Mouse (Mus musculus) megakaryocyte-erythroid progenitor cell, adult 5-6 weeks (primary cell): ENCODE data around the gene Siglece. TPM values are rescaled to one million over a fixed set of nuclear protein-coding genes. Genes with fewer than 3 reads are reported as not detected.
A peak's percentile ranks its signal among the peaks of the same experiment; 100 is the strongest.
"Not testable (repeated sequence)": the region's sequence is repeated elsewhere in the genome, so short reads cannot be mapped to it uniquely, and the experiment has no call there.

Experiments
- ATAC-seq: replicated peaks from 2 replicates; pipeline ENCODE4 v1.8.0; 2016; ENCODE audit warnings: mild to moderate bottlenecking, inconsistent platforms; ENCODE audit not compliant: severe bottlenecking, poor library complexity, low FRiP score, low TSS enrichment
- total RNA-seq, 2 experiments: library from RNA; stranded (forward) in 1 of 2; stranded (reverse) in 1 of 2; fragments of 200-1000, 215-1000 nt in 1 of 2; fragments of >200 nt in 1 of 2; fragmentation: Nextera tagmentation in 1 of 2; gene quantifications; 2 replicates each; pipeline ENCODE4 v1.2.3; 2014 to 2017

Siglece gene
- total RNA-seq (2014; fragmentation: Nextera tagmentation), result 0.84 TPM in 1 of 2 replicates, not detected in the other
- total RNA-seq (2017), result 2.2 TPM in 1 of 2 replicates, not detected in the other

DNA sequence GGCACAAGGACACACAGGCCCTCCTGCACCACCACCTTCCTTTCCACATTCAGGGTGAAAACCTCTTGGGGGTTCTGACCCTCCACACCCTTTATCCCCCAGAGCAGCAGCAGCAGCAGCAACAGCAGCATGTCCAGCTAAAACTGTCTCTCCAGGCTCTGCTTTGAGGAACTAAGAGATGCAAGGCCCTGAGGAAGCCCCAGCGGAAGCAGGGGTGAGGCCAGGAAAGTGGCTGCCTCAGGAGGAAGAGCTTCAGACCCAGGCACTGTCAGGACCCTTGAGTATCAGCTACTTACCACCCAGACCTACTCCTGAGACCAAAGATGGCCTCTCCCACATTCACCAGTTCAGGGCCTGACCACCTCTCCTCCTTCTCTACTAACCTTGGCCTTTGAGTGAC lies at the start of gene Siglece:
TSS of gene Siglece (minus strand) at position 160 of the 400 bp plus-strand sequence.
- no peak for ATAC-seq

DNA sequence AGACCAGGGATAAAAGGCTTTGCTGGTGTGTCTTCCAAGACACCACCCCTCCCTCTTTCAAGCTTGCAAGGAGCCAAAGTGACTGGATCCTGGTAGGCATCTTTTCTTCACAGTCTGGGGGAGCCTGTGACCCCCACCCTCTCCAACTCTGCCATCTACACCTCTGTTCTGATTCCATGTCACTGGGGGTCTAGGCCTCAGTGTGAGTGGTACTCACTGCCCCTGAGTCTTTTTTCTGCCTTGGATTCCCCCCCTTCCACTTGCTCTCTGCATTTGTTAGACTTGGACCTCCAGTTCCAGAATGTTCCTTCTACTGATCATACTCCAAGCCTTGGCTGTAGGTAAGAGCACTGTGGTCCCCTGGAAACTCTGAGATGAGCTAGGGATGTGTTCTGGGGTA lies 30.2 kb upstream of the Siglece start, which contains the start of gene Klk14:
TSS of gene Klk14 (plus strand) at position 301 of the 400 bp plus-strand sequence.
- no peak for ATAC-seq

DNA sequence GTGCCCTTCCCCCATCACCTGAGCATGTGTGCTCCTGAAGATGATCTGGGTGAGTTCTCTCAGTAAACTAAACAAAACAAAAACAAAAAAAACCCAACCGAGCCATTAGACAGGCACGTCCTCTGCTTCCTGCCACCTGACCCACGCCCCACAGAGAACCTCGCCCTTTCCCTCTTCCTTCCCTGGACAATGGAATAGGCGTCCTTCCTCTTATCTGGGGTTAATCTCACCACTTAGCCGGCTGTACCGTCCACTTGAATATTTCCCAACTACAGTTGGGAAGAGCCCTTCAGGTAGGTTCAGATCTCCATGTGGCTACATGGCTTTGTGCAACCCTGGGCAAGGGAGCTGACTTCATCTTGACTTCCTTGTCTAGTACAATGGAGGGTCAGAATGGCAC lies 25.1 kb upstream of the Siglece start:
- ATAC-seq, result no peak

DNA sequence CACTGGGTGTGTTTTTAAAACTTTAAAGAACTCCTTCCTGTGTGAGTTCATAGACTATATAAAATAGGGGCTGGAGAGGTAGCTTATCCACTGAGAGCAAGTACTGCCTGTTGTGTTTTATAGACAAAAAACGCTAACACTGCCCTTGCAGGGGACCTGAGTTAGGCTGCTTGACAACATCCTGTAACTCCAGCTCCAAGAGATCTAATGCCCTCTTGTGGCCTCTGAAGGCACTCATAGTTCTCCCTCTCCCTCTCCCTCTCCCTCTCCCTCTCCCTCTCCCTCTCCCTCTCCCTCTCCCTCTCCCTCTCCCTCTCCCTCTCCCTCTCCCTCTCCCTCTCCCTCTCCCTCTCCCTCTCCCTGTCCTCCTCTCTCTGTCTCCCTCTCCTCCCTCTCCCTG lies 22.6 kb upstream of the Siglece start:
- not testable (repeated sequence) for ATAC-seq

DNA sequence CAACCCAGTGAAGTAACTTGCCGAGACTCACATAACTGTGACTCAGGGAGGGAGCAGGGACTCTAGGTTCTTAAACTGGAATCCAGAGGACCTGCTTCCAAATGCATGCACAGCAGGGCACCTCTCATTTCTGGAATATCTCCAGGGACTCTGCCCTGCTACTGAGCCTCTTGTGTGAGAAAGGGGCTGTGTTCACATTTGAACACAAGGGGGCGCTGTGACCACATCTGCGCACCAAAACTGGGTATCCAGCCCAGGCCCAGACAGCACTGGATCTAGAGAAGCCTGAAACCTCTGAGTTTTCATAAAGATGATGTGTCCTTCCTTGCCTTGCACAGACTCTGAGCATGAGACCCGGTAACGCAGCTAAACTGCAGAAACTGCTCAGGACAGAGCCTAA lies 21.0 kb upstream of the Siglece start:
- ATAC-seq, result peak; percentile 70; the same call in 1 of the 2 replicates

DNA sequence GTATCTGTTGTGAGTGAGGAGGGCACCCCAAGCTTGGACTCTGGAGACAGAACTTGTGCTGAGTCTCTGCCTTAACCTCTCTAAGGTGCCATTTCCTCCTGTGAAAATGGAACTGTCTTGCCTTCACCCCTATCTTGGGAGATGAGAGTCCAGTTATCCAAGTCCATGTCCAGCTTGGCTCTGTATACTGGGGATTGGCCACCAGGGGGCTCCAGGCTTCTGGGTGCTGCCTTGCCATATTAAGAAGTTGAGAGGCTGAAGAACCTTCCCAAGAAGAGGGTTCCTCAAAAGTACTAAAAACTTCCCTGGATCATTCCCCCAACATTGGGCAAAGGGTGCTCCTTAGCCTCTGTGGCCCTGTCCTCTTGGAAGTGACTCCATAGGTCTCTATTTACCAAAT lies 18.6 kb upstream of the Siglece start:
- ATAC-seq, result 0 out of 2 replicates have a peak, but pooled peaks have one; percentile 56

DNA sequence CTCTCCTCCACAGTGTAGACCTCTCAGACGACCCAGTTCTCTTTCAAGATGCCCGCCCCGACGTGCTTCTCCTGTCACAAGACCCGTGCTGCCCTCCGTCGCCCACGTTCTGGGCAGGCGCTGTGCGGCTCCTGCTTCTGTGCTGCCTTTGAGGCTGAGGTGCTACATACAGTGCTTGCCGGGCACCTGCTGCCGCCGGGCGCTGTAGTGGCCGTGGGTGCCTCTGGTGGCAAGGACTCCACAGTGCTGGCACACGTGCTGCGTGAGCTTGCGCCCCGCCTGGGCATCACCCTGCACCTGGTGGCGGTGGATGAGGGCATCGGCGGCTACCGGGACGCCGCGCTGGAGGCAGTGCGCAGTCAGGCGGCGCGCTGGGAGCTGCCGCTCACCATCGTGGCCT lies 15.1 kb upstream of the Siglece start:
- ATAC-seq, result no peak

DNA sequence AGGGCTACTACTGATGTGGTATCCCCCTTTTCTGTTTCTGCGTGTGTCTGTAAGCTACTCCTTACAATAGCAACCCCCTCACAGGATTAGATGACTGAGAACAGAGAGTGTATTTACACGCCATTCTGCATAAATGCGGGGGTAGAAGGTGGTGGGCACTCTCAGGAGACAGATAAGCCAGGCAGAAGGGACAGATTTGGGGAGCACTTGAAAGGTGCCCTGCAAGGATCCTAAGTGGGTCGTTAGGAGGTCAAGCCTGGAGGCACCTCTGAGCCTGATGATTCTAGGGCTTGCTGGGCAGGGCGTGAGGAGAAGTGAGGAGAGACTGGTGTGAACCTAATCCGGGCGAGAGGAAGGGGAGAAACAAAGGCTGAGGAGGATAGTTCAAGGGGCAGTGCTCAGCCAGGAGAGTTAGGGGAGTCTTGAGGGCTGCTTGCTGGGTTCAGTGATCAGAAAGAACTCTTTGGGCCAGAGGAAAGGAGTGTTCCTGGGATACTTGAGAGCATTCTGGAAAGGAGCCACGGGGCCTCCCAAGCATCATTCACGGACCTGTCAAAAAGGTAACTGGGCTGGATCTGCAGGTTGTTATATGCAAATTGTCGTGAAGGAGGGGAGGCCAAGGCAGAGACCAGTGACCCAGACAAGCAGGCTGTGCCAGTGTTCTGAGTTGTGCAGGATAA lies 12.8 kb upstream of the Siglece start:
- peak; percentile 12 for ATAC-seq

DNA sequence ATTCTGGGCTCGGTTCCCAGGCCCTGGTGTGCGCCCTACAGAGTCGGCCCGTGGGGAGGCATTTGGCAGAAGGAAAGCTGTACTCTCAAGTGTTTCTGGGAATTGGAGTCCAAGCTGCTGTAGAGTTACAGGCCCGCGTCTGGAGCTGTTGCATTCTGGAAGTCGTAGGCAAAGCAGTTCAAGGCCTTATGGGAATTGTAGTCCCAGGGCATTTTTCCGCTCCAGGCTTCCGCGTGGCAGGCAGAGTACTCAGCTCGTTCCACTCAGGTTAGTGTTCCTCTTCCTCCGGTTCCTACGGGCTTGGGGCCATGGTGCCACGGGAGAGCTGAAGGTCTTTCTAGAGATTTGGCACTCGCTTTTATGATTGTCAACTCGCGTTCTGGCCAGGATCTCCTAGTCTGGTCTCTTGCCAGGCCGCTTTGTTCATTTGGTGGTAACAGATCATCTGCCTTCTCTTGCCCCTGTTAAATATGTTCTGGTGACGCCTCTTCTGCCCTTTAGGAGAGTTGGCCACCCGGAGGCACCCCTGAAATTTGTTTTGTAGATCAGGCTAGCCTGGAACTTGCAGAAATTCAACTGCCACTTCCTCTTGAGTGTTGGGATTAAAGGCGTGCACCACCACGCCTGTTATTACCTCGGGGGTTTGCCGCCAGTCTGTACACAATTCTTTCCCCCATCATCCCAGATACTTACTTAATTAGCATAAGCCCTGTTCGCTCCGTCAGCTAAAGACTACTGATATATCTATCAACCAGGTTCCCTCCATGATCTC lies 12.0 kb upstream of the Siglece start, which contains the start of gene Ctu1:
TSS of gene Ctu1 (plus strand) at position 208 of the 772 bp plus-strand sequence.
- ATAC-seq, result peak; percentile 98

DNA sequence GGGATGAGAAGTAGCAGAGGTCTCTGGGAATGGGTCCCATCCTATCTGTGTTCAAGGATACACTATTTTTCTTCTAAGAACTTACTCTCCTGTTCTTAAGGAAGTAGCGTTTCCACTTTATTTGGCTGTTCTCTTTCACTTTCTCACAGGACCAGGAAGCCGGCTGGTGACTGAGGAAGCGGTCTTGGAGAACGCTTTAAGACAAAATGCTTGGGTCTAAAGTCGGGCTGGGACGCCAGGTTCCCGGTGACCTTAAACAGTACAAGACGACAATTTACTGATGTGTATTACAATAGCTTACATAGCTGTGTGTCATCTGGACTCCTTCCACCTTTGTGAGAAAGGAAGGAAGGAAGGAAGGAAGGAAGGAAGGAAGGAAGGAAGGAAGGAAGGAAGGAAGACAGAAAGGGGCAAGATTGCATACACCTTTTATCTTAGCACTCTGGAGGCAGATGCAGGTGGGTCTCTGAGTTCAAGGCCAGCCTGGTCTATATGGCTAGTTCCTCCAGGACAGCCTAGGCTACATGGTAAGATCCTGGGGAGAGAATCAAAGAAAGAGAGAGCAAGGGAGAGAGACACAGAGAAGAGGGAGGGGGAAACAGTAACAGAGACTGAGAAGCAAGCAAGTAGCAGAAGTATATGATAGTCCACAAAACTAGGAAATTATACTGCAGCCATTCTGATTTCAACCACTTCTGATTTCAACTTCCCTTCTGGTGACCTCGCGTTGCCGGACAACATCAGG lies 11.3 kb upstream of the Siglece start:
- ATAC-seq, result no peak; the same call in 1 of the 2 replicates

DNA sequence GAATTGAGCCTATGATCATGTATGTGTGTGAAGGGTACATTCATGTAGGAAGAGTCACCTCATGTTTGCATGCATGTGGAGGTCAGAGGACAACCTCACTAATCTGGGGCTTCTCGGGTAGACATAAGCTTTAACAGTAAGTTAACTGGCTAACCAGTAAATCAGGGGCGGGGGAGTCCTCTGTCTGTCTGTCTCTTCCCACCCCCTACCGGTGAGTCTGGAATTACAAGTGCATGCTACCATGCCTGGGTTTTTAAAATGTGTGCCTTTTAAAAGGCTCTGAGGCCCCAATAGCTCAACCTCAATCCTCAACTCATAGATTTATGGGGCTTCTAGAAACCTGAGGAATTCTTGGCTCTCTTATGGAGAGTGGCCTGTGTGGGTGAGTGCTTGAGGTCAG lies 8.6 kb upstream of the Siglece start:
- no peak for ATAC-seq

DNA sequence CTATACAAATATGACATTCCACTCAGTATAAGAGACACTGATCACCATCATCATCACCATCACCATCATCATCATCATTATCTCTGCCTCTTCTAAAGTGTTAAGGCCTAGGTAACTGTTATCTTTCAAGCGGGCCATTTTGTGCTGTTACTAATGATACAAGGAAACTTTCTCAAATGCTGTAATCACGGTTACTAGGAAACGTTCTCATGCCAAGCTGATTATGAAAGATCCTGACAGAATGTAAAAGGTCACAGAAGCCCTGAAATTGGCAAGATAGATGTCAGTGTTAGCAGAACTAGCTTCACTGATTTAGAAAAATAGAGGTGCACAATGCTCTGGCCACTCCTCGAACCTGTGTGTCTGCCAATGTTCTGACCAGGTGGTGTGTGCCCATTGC lies 7.3 kb upstream of the Siglece start:
- not testable (repeated sequence) for ATAC-seq

DNA sequence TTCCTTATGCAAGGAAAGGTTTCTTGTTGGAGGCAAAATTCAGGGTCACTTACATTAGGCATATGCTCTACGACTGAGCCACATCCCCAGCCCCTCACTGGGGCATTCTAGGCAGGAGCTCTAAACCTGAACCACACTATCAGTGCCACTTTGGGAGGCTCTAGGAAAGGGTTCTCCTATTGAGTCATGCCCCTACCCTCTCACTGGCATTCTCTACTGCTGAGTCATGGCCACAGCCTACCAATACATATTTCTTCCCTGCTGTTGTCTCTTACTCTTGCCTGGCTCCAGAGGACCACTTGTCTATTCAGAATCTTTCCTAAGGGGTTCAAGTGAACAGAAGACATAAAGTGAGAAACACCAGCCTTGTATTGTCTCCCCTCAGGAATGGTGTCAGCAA lies 2.8 kb upstream of the Siglece start:
- no peak for ATAC-seq

DNA sequence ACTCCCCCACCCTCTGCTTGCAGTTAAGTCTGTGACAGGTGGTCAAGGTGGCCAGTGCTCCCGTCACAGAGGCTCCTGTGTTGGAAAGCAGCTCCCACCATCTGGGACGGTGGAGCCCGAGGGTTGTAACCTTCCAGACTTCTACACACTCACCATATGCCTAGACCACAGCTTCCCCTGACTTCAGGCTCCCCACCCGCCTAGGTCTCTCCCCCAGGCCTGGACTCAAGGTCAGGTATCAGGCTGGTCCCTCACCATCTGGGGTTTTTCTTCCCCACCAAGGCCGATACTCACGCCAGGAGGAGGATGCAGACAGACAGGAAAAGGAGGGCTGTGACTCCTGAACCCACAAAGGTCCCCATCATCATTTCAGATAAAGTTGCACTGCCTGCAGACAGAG lies 3.7 kb downstream of the Siglece start:
- ATAC-seq, result no peak

DNA sequence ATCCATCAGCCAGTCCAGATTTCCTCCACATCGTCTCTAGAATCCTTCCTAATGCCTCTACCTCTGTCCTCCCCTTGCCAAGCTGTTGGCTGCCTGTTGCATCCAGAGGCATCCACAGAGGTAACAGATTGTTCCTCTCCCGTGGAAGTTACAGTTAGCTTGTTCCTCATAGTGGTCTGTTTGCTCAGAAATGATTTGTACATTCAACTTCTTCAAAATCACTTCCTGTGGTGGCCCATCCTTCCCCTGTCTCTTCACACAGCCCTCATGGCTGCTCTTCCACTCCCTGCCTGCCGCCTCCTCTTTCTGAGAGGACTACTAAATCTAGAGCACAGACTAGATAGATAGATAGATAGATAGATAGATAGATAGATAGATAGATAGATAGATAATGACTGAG lies 5.4 kb downstream of the Siglece start:
- ATAC-seq, result no peak

DNA sequence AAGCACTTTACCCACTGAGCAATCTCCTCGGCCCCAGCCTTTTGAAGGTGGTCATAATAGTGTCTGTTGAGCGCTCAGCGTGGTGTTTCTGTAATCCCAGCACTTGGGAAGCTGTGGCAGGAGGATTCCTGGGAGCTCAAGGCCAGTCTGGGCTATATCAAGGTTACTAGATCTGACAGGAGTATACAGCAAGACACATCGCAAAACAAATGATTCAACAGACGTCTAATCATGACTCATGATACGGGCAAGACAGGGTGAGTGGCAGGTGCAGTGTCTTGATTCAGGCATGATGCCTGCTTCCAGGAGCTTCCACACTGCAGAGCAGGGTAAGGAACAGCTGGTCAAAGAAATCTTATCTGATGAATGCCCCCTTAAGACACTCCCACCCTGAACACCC lies 7.3 kb downstream of the Siglece start:
- no peak for ATAC-seq

DNA sequence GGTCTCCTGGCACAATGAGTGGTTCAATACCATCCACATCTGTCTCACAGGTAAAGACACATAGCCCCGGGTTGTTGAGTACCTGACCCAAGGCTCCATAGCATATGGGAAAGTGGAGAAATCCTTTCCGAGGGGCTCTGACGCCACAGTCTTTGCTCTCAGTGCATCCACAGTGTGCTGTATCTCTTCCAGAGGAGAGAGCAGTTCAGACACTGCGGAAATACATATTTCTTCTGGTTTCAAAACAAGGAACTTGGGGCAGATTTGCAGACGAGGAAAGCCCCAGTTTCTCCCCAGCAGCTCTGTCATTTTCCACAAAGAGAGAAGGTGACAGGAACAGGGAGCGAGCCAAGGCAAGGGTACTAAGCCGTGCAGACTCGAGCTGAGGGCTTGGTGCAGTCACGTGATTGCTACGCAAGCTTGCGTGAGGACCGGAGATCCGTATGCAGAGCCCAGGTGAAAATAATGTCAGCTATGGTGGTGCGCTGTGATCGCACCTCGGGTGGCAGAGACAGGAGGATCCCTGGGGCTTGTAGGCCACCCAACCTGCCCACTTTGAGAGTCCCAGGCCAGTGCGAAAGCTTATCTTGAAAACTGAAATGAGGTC lies 16.8 kb downstream of the Siglece start:
- ATAC-seq, result no peak

DNA sequence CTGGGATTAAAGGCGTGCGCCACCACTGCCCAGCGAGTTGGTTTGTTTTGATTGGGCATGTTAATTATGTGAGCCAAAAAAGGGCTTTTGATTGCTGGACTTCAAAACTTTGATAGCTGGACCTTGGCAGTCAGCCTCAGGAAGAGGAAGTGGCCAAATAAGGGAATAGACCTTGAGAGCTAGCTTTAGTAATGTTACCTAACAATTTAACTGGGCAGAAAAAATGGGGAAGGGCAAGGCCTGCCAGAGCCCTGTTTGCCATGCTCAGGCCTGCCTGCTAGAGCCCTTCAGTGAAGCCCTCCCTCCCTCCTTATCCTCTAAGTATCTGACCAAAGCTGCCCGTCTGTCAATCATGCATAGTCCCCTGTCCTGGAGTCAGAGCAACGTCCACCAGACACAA lies 17.4 kb downstream of the Siglece start:
- ATAC-seq, result no peak

DNA sequence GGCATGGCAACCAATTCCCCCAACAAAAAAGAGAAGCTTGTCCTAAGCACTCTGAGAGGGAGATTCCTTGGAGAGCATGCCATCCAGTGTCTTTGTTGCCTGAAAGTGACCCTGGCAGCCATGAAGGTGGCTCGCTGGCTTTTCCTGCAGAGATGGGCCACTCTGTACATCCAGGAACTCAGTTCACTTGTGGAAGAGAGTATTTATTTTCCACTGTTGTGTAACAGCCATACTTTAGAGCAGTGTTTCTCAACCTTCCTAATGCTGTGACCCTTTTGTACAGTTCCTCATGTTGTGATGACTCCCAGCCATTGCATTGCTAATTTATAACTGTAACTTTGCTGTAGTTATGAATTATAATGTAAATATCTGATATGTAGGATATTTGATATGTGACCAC lies 22.8 kb downstream of the Siglece start:
- no peak for ATAC-seq

DNA sequence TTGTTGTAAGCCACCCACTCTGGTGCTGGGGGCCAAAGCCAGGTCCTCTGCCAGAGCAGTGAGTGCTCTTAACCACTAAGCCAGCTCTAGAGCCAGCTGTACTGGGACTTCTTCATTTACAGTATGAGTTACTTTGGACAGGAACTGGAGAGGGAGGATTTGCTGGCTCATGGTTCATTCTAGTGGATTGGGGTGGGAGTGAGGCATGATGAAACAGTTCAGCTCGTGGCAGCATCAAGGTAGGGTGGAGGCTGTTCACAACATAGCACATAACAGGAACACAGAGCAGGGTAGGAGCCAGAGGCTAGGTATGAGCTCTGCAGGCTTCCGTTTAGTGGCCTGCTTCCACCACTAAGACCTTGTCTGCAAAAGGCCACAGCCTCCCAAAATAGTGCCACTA lies 23.8 kb downstream of the Siglece start:
- ATAC-seq, result no peak
